Mouse (Mus musculus) ES-Bruce4 (cell line): Measurements from ENCODE around the gene Chek2.

Experiments used
- CTCF ChIP-seq: IDR thresholded peaks from one replicate; pipeline ENCODE4 v1.8.1; 2011; ENCODE audit warnings: low read depth, low read length
- EP300 ChIP-seq: IDR thresholded peaks from 2 replicates; pipeline ENCODE4 v1.6.1; 2011; ENCODE audit warnings: low read depth, low read length; ENCODE audit not compliant: insufficient read depth
- POLR2A ChIP-seq: IDR thresholded peaks from one replicate; pipeline ENCODE4 v1.8.1; 2011; ENCODE audit warnings: low read length; ENCODE audit not compliant: insufficient read depth

DNA sequence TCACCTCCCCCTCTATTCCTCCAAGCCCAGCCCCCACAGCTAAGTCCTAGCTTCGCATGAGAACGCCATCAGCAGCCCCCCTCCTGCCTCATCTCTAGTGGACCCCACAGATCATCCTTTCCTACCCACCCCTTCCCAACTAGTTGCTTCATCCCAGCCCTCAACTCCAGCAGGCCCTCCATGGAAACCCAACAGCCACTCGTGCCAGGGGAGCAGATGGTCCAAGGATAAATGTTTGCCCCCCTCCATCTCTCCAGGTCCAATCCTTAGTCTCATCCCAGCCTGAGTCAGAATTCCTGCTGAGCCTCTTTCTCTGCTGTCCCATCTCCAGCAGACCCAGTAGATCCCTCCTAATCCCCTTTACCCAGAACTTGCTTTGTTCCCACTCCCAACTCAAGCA, 76.5 kb downstream of the Chek2 start:
- TF ChIP-seq EP300, result no peak
- TF ChIP-seq CTCF, result no peak
- TF ChIP-seq POLR2A, result no peak
